Mouse (Mus musculus) forebrain, postnatal 0 days (tissue): ENCODE results near the gene Sertad2. TPM values are rescaled to one million over a fixed set of nuclear protein-coding genes. Genes with fewer than 3 reads are reported as not detected.

Source experiments
- ATAC-seq: fragments of 200-750 bp; cut with Nextera tagmentation; 2 replicates; pipeline ENCODE4 v1.8.0; 2017; ENCODE audit warnings: mild to moderate bottlenecking, moderate library complexity
- DNase-seq: peaks from one replicate; pipeline ENCODE4 v3.0.0-alpha.2; 2015
- H3K27ac ChIP-seq: fragments of 300-500 bp; sonication (generic); 2 replicates; pipeline ENCODE4 v1.5.1; 2014; ENCODE audit warnings: low read depth, mild to moderate bottlenecking, antibody characterized with exemption, low read length, moderate library complexity, mixed read lengths
- H3K27me3 ChIP-seq: fragments of 300-500 bp; sonication (generic); 2 replicates; pipeline ENCODE4 v1.6.1; 2014; ENCODE audit warnings: mild to moderate bottlenecking, low read length, mixed read lengths; ENCODE audit not compliant: insufficient read depth
- H3K36me3 ChIP-seq: fragments of 300-500 bp; sonication (generic); 2 replicates; pipeline ENCODE4 v1.6.1; 2014; ENCODE audit warnings: mild to moderate bottlenecking, moderate library complexity; ENCODE audit not compliant: insufficient read depth
- H3K4me1 ChIP-seq: fragments of 300-500 bp; sonication (generic); 2 replicates; pipeline ENCODE4 v1.6.1; 2014; ENCODE audit warnings: antibody characterized with exemption; ENCODE audit not compliant: insufficient read depth
- H3K4me2 ChIP-seq: fragments of 300-500 bp; sonication (generic); 2 replicates; pipeline ENCODE4 v1.6.1; 2014; ENCODE audit warnings: low read depth, mild to moderate bottlenecking, moderate library complexity
- H3K4me3 ChIP-seq: fragments of 300-500 bp; sonication (generic); 2 replicates; pipeline ENCODE4 v1.5.1; 2014; ENCODE audit warnings: low read depth, low read length, mixed read lengths
- H3K9ac ChIP-seq: fragments of 300-500 bp; sonication (generic); 2 replicates; pipeline ENCODE4 v1.6.1; 2014; ENCODE audit warnings: mild to moderate bottlenecking
- H3K9me3 ChIP-seq: fragments of 300-500 bp; sonication (generic); 2 replicates; pipeline ENCODE4 v1.6.1; 2016; ENCODE audit warnings: low read length
- CTCF ChIP-seq: sonication (generic); IDR thresholded peaks from 2 replicates; pipeline ENCODE4 v1.5.1; 2016; ENCODE audit warnings: antibody characterized with exemption, control low read depth, low read depth
- WGBS: fragments of 180-500 bp; shearing (Covaris S2); extraction: QIAGEN DNeasy Blood & Tissue Kit; methylation state at CpG from one replicate; pipeline ENCODE4 v1.1.7; 2014; 5-methylcytosine and 5-hydroxymethylcytosine counted together
- polyA plus RNA-seq: library from polyadenylated mRNA; unstranded; fragments of >200 nt; fragmentation: Nextera tagmentation; extraction: Ambion mirVana; gene quantifications from 2 replicates; pipeline ENCODE4 v1.2.1, GENCODE M21; 2015
- total RNA-seq: library from RNA; depleted of rRNA; stranded (reverse); fragments of >200 nt; gene quantifications from 2 replicates; pipeline ENCODE4 v1.2.3, GENCODE M21; 2014; rRNA removed

The Sertad2 gene
- total RNA-seq (14.8 and 17.7 TPM in 2 replicates), polyA plus RNA-seq (29.8 and 38.3 TPM in 2 replicates)

DNA sequence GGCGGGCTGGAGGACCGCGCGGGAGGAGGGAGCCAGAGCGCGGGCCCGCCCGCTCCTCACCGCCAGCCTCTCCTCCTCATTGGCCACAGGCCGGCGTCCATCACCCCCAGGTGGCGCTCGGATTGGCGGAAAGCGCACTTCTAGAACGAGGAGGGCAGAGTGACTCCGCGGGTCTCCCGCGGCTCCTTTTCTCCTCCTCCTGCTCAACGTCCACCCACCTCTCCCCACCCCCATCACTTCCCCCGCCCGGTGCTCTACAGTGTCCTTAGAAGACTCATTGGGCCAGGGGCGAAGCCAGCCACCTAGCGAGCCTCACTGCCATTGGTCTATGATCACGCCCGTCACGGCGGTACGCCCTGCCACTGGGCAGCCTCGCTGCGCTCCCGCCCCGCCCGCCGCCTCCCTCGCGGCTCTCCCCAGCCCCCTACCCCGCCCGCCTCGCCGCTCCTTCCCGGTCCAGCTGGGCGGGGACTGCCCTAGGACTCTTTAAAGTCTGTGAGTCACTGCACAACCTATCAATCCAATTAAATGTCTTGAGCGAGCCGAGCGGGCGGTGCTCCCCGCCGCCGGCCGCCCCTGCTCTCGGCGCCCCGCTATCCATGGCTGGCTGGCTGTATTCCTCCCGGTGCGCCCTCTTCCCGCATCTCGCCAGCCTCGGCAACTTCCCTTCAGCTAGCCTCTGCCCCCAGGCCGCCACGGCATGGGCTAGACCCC, at the start of gene Sertad2:
Sertad2 (plus strand) TSS at position 515 of the 714 bp plus-strand sequence.
- 4% methylated on average over 49 of the region's 62 CpGs for WGBS
- H3K4me1 ChIP-seq: 0 out of 2 replicates have a peak, but pooled peaks cover 6% of the 10 kb centered on the region
- H3K36me3 ChIP-seq: no peaks in the 10 kb centered on the region
- peak; percentile 99 for DNase-seq
- H3K4me3 ChIP-seq: peak within 1 kb of the TSS; percentile 91
- H3K4me2 ChIP-seq: peak within 1 kb of the TSS; percentile 84
- ATAC-seq: peak; percentile 99
- H3K27ac ChIP-seq: peak within 1 kb of the TSS; percentile 87
- TF ChIP-seq CTCF: peak; percentile 43
- H3K9ac ChIP-seq: peak within 1 kb of the TSS; percentile 83
- no peaks in the 10 kb centered on the region for H3K27me3 ChIP-seq
- H3K9me3 ChIP-seq: no peaks in the 10 kb centered on the region

DNA sequence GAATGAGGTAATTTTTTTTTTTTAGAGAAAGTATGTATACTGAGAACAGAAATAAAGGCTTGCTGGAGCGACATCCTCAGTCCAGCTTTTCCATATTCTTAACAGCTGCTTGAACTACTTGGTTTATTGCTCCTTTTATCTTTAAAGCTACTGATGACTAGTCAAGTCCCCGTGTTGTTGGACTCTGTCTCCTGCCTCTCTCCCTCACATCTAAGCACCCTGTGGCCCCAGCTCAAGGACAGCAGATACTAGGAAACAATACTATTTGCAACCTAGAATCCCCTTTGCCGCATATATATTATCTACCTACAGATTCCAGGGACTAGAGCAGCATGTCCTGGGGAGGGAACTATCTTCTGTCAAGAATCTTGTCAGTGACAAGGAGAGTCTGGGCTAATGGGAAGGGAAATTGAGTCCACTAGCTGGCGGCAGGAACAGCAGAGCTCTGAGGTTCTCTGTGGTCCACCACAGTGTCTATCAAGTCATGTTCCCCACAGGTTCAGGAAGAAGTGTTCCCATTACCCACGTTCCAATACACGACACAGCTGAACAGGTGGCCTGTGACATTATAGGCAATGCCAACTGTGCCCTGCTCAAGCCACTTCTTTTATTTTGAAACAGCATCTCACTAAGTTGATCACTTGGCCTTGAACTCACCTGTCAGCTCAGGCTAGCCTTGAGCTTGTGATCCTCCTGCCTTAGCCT, 49.0 kb upstream of the Sertad2 start:
- TF ChIP-seq CTCF: no peak
- H3K4me2 ChIP-seq: no peak overlapping the region
- no peaks in the 10 kb centered on the region for H3K36me3 ChIP-seq
- ATAC-seq: no peak
- no peaks in the 10 kb centered on the region for H3K27me3 ChIP-seq
- no peaks in the 10 kb centered on the region for H3K4me1 ChIP-seq
- WGBS: 88% methylated on average over 6 of the region's 6 CpGs
- no peak overlapping the region for H3K4me3 ChIP-seq
- no peak overlapping the region for H3K9ac ChIP-seq
- H3K27ac ChIP-seq: no peak overlapping the region
- DNase-seq: no peak
- H3K9me3 ChIP-seq: no peaks in the 10 kb centered on the region

DNA sequence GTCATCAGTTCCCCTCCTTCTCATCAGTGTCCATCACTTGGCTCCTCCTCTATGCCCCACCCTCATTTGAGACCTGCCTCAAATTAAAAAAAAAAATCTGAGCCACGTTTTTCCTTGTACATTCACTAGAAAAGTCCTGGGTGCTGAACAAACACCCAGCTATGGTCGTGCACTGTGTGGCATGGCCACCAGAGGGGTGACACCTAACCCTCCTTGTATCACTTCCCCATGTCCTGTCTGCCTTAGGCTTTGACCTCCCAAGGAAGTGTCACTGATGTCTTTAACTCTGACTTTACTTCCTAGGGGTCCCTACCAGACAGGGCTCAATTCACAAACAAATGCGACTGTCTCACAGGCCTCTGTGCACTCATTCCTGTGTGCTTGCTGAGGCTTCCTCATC, 42.5 kb upstream of the Sertad2 start:
- Histone ChIP-seq H3K36me3 (no peaks in the 10 kb centered on the region), H3K9me3 (no peaks in the 10 kb centered on the region), H3K4me1 (no peaks in the 10 kb centered on the region), H3K4me2 (no peak overlapping the region), H3K27me3 (no peaks in the 10 kb centered on the region), H3K9ac (no peak overlapping the region), H3K4me3 (no peak overlapping the region), H3K27ac (no peak overlapping the region)
- 46% methylated on average over 3 of the region's 3 CpGs for WGBS
- ATAC-seq (no peak), DNase-seq (no peak)
- TF ChIP-seq CTCF: peak; percentile 11; the same call in 1 of the 2 replicates

DNA sequence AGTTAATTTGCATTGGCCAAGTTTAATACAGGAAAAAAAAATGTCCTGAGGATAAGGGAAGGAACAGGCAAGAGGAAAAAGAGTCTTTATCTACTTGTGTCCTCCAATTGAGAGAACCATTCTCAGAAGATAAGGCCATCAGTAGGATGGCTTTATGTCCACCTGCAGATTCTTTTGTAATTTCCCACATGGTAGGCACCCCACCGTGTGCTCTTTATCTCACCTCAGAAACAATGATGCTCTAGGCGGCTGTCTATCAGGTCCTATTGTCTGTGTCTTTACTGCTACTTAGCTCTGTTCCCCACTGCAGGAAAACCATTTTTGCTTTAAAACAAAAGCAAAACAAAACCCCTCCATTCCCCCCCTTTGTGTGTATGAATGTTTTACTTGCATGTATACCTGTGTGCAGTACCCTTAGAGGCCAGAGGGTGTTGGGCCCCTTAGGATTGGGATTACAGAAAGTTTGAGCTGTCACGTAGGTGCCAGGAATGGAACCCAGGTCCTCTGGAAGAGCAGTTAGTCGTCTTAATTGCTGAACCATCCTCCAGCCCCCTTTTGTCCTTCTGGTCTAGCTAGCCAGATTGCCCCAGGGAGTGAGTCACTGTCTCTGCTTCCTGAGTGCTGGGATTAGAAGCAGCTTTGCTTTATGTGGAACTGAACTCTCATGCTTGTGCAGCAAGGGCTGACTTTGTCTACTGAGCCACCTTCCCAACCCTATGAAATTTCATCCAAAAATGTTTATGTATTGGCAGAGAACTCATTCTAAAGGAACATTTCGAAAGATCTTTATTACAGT, 41.7 kb upstream of the Sertad2 start:
- H3K36me3 ChIP-seq: no peaks in the 10 kb centered on the region
- H3K4me1 ChIP-seq: no peaks in the 10 kb centered on the region
- ATAC-seq (no peak), DNase-seq (no peak)
- 60% methylated on average over 5 of the region's 5 CpGs for WGBS
- no peak overlapping the region for H3K27ac ChIP-seq
- no peaks in the 10 kb centered on the region for H3K27me3 ChIP-seq
- TF ChIP-seq CTCF: no peak
- no peak overlapping the region for H3K4me3 ChIP-seq
- H3K4me2 ChIP-seq: no peak overlapping the region
- no peaks in the 10 kb centered on the region for H3K9me3 ChIP-seq
- H3K9ac ChIP-seq: no peak overlapping the region

DNA sequence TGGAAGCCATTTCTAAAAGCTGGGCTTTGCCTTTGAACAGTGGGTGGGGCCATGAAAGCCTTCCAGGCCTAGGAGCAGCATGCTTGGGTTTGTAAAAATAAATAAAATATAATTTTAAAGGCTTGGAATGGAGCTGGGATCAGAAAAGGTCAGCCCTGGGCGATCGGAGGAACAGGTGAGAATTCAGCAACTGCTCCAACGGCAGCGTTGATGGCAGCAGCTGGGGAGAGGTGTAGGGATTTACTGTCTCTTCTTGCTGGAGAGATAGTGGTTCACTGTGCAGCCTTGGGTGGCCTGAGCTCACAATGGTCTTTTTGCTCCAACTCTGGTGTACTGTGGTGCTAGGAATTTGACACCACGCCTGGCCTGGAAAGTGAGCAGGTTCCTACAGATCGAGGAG, 29.5 kb upstream of the Sertad2 start:
- TF ChIP-seq CTCF: no peak
- DNase-seq (no peak), ATAC-seq (no peak)
- 92% methylated on average over 6 of the region's 6 CpGs for WGBS
- H3K4me1 ChIP-seq: no peaks in the 10 kb centered on the region
- no peaks in the 10 kb centered on the region for H3K36me3 ChIP-seq
- no peak overlapping the region for H3K4me3 ChIP-seq
- H3K27me3 ChIP-seq: no peaks in the 10 kb centered on the region
- H3K4me2 ChIP-seq: no peak overlapping the region
- no peak overlapping the region for H3K27ac ChIP-seq
- no peak overlapping the region for H3K9ac ChIP-seq
- H3K9me3 ChIP-seq: no peaks in the 10 kb centered on the region

DNA sequence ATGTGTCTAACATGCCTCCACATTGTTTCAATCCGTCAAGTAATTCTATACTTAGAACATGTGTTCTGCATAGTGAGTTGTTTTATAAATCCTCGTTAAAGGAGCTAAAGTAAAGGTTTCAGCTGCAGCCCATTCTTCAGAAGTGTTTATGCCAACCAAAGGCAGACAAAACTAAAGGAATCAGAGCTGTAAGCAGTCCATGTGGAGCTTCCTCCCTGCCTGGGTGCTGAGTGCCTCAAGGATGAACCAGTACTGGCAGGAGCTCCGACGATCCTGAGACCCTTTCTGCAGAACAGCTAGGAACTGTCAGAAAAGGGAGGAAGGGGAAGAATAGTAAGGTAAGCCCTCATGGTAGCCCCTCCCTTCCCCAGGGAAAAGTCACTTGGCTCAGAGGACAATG, 28.3 kb upstream of the Sertad2 start:
- Histone ChIP-seq H3K27me3 (no peaks in the 10 kb centered on the region), H3K36me3 (no peaks in the 10 kb centered on the region), H3K4me3 (no peak overlapping the region), H3K9me3 (no peaks in the 10 kb centered on the region), H3K4me1 (no peaks in the 10 kb centered on the region), H3K27ac (no peak overlapping the region), H3K9ac (no peak overlapping the region), H3K4me2 (no peak overlapping the region)
- WGBS: 22% methylated on average over 4 of the region's 4 CpGs
- DNase-seq (peak; percentile 2), ATAC-seq (no peak)
- TF ChIP-seq CTCF: no peak
